Mouse (Mus musculus) fat pad, adult 2 months (tissue): ENCODE data around the gene AC109138.7.

Experiments used
- DNase-seq: peaks from one replicate; pipeline ENCODE4 v3.0.0-alpha.2; 2011; ENCODE audit warnings: low read depth, low spot score; ENCODE audit errors: extremely low read depth

The AC109138.7 gene

GRCm38 (mm10) chr19:4214071-4214770 lies at the start of gene AC109138.7, which contains the start of gene Clcf1:
AC109138.7 (plus strand) TSS chr19:4214357.
Clcf1 (plus strand) TSS chr19:4214238.
- no peak for DNase-seq

GRCm38 (mm10) chr19:4164721-4165120 lies 49.4 kb upstream of the AC109138.7 start:
- no peak for DNase-seq

- DNase-seq: no peak
Observed at GRCm38 (mm10) chr19:4166678-4167476, 47.3 kb upstream of the AC109138.7 start.

- DNase-seq: no peak
Observed at GRCm38 (mm10) chr19:4169378-4169784, 44.8 kb upstream of the AC109138.7 start.

- DNase-seq: no peak
Observed at GRCm38 (mm10) chr19:4169810-4170209, 44.3 kb upstream of the AC109138.7 start.

GRCm38 (mm10) chr19:4170723-4171392 lies 43.3 kb upstream of the AC109138.7 start:
- no peak for DNase-seq

GRCm38 (mm10) chr19:4171393-4172290 lies 42.5 kb upstream of the AC109138.7 start:
- no peak for DNase-seq

GRCm38 (mm10) chr19:4172925-4173324 lies 41.2 kb upstream of the AC109138.7 start:
- DNase-seq: no peak

GRCm38 (mm10) chr19:4175368-4175947 lies 38.7 kb upstream of the AC109138.7 start, which contains the start of gene Carns1:
Carns1 (minus strand) TSS chr19:4175479.
- DNase-seq: no peak

GRCm38 (mm10) chr19:4180411-4180810 lies 33.7 kb upstream of the AC109138.7 start:
- no peak for DNase-seq

- no peak for DNase-seq
Observed at GRCm38 (mm10) chr19:4181892-4182291, 32.3 kb upstream of the AC109138.7 start.

- DNase-seq: no peak
Observed at GRCm38 (mm10) chr19:4183689-4184088, 30.5 kb upstream of the AC109138.7 start.

- DNase-seq: no peak
Observed at GRCm38 (mm10) chr19:4184976-4185975, 28.9 kb upstream of the AC109138.7 start.

- DNase-seq: no peak
Observed at GRCm38 (mm10) chr19:4187303-4187702, 26.9 kb upstream of the AC109138.7 start.

GRCm38 (mm10) chr19:4189051-4189620 lies 25.0 kb upstream of the AC109138.7 start:
- no peak for DNase-seq

- DNase-seq: no peak
Observed at GRCm38 (mm10) chr19:4190831-4191334, 23.3 kb upstream of the AC109138.7 start, which contains the start of gene Tbc1d10c. Tbc1d10c (minus strand) TSS chr19:4191284.

GRCm38 (mm10) chr19:4191528-4192250 lies 22.5 kb upstream of the AC109138.7 start, which contains the start of gene Ppp1ca:
Ppp1ca (plus strand) TSS chr19:4192065.
- DNase-seq: peak; percentile 59
